Mouse (Mus musculus): ENCODE data around the gene Tbc1d14. TPM values are rescaled to one million over a fixed set of nuclear protein-coding genes. Genes with fewer than 3 reads are reported as not detected.
A peak's percentile ranks its signal among the peaks of the same experiment; 100 is the strongest.

Gene Tbc1d14
- polyA plus RNA-seq, 1 experiment from 2014 or later: 49.9 TPM

- H3K4me3 ChIP-seq (ENCODE audit: low read length): no peak overlapping the region
- H3K9me3 ChIP-seq (ENCODE audit: control insufficient read depth, low read length): no peaks in the 10 kb centered on the region
- H3K4me2 ChIP-seq (replicated peaks; ENCODE audit: low read depth, low read length): no peak overlapping the region
- H3K9ac ChIP-seq (ENCODE audit: low read depth, low read length): no peak overlapping the region
- H3K27ac ChIP-seq (ENCODE audit: low read depth, low read length): no peak overlapping the region
- peaks cover 13% of the 10 kb centered on the region for H3K4me1 ChIP-seq (ENCODE audit: control insufficient read depth, insufficient read depth, low read length)
- H3K27me3 ChIP-seq (ENCODE audit: control insufficient read depth, insufficient read depth, low read length): no peaks in the 10 kb centered on the region
- peaks cover 4% of the 10 kb centered on the region; the same call in 1 of the 2 replicates for H3K36me3 ChIP-seq (ENCODE audit: control insufficient read depth, insufficient read depth, low read length)
- 51% methylated on average over 6 of the region's 6 CpGs for WGBS
- peak; percentile 76 for ATAC-seq (ENCODE audit: low FRiP score, low TSS enrichment)
These were observed 57.5 kb downstream of the Tbc1d14 start for GRCm38 (mm10) chr5:36535438-36536176.

GRCm38 (mm10) chr5:36534455-36535030 is 58.5 kb downstream of the Tbc1d14 start:
- Histone ChIP-seq H3K36me3 (ENCODE audit: control insufficient read depth, insufficient read depth, low read length) (peaks cover 3% of the 10 kb centered on the region; the same call in 1 of the 2 replicates), H3K4me1 (ENCODE audit: control insufficient read depth, insufficient read depth, low read length) (peaks cover 16% of the 10 kb centered on the region), H3K27ac (ENCODE audit: low read depth, low read length) (no peak overlapping the region), H3K9me3 (ENCODE audit: control insufficient read depth, low read length) (no peaks in the 10 kb centered on the region), H3K4me2 (replicated peaks; ENCODE audit: low read depth, low read length) (no peak overlapping the region), H3K27me3 (ENCODE audit: control insufficient read depth, insufficient read depth, low read length) (no peaks in the 10 kb centered on the region), H3K4me3 (ENCODE audit: low read length) (no peak overlapping the region), H3K9ac (ENCODE audit: low read depth, low read length) (no peak overlapping the region)
- 80% methylated on average over 6 of the region's 6 CpGs for WGBS
- ATAC-seq (ENCODE audit: low FRiP score, low TSS enrichment): no peak

GRCm38 (mm10) chr5:36530129-36530751 is 62.8 kb downstream of the Tbc1d14 start:
- under 1% methylated on average over 28 of the region's 28 CpGs for WGBS
- peak overlapping the region; percentile 69 for H3K9ac ChIP-seq (ENCODE audit: low read depth, low read length)
- peak overlapping the region; percentile 53 for H3K27ac ChIP-seq (ENCODE audit: low read depth, low read length)
- H3K4me3 ChIP-seq (ENCODE audit: low read length): peak overlapping the region; percentile 71
- peak overlapping the region; percentile 84 for H3K4me2 ChIP-seq (replicated peaks; ENCODE audit: low read depth, low read length)
- H3K9me3 ChIP-seq (ENCODE audit: control insufficient read depth, low read length): no peaks in the 10 kb centered on the region
- peaks cover 9% of the 10 kb centered on the region; the same call in 1 of the 2 replicates for H3K36me3 ChIP-seq (ENCODE audit: control insufficient read depth, insufficient read depth, low read length)
- H3K27me3 ChIP-seq (ENCODE audit: control insufficient read depth, insufficient read depth, low read length): no peaks in the 10 kb centered on the region
- ATAC-seq (ENCODE audit: low FRiP score, low TSS enrichment): peak; percentile 95
- peaks cover 28% of the 10 kb centered on the region for H3K4me1 ChIP-seq (ENCODE audit: control insufficient read depth, insufficient read depth, low read length)

GRCm38 (mm10) chr5:36529698-36530097 is 63.4 kb downstream of the Tbc1d14 start:
- peaks cover 28% of the 10 kb centered on the region for H3K4me1 ChIP-seq (ENCODE audit: control insufficient read depth, insufficient read depth, low read length)
- WGBS: 0% methylated on average over 5 of the region's 5 CpGs
- ATAC-seq (ENCODE audit: low FRiP score, low TSS enrichment): no peak

GRCm38 (mm10) chr5:36526921-36527320 is 66.2 kb downstream of the Tbc1d14 start:
- no peak for ATAC-seq (ENCODE audit: low FRiP score, low TSS enrichment)
- H3K27ac ChIP-seq (ENCODE audit: low read depth, low read length): no peak overlapping the region
- no peak overlapping the region for H3K9ac ChIP-seq (ENCODE audit: low read depth, low read length)
- H3K4me1 ChIP-seq (ENCODE audit: control insufficient read depth, insufficient read depth, low read length): peaks cover 23% of the 10 kb centered on the region
- no peak overlapping the region for H3K4me3 ChIP-seq (ENCODE audit: low read length)
- WGBS: 77% methylated on average over 2 of the region's 2 CpGs
- H3K27me3 ChIP-seq (ENCODE audit: control insufficient read depth, insufficient read depth, low read length): no peaks in the 10 kb centered on the region
- no peak overlapping the region for H3K4me2 ChIP-seq (replicated peaks; ENCODE audit: low read depth, low read length)
- H3K36me3 ChIP-seq (ENCODE audit: control insufficient read depth, insufficient read depth, low read length): peaks cover 22% of the 10 kb centered on the region
- no peaks in the 10 kb centered on the region for H3K9me3 ChIP-seq (ENCODE audit: control insufficient read depth, low read length)

More at GRCm38 (mm10) chr5:36529698-36530097, 63.4 kb downstream of the Tbc1d14 start:
- H3K4me3 ChIP-seq (ENCODE audit: low read length): peak overlapping the region; percentile 71
- peak overlapping the region; percentile 69 for H3K9ac ChIP-seq (ENCODE audit: low read depth, low read length)
- peak overlapping the region; percentile 84 for H3K4me2 ChIP-seq (replicated peaks; ENCODE audit: low read depth, low read length)
- H3K9me3 ChIP-seq (ENCODE audit: control insufficient read depth, low read length): no peaks in the 10 kb centered on the region
- H3K27ac ChIP-seq (ENCODE audit: low read depth, low read length): peak overlapping the region; percentile 53
- peaks cover 9% of the 10 kb centered on the region; the same call in 1 of the 2 replicates for H3K36me3 ChIP-seq (ENCODE audit: control insufficient read depth, insufficient read depth, low read length)
- H3K27me3 ChIP-seq (ENCODE audit: control insufficient read depth, insufficient read depth, low read length): no peaks in the 10 kb centered on the region

- ATAC-seq (ENCODE audit: low FRiP score, low TSS enrichment): no peak
- H3K4me2 ChIP-seq (replicated peaks; ENCODE audit: low read depth, low read length): no peak overlapping the region
- H3K4me3 ChIP-seq (ENCODE audit: low read length): no peak overlapping the region
- H3K27me3 ChIP-seq (ENCODE audit: control insufficient read depth, insufficient read depth, low read length): no peaks in the 10 kb centered on the region
- peaks cover 28% of the 10 kb centered on the region for H3K36me3 ChIP-seq (ENCODE audit: control insufficient read depth, insufficient read depth, low read length)
- H3K4me1 ChIP-seq (ENCODE audit: control insufficient read depth, insufficient read depth, low read length): peaks cover 19% of the 10 kb centered on the region
- WGBS: 77% methylated on average over 5 of the region's 5 CpGs
- H3K27ac ChIP-seq (ENCODE audit: low read depth, low read length): no peak overlapping the region
- H3K9me3 ChIP-seq (ENCODE audit: control insufficient read depth, low read length): no peaks in the 10 kb centered on the region
- no peak overlapping the region for H3K9ac ChIP-seq (ENCODE audit: low read depth, low read length)
These were observed 66.8 kb downstream of the Tbc1d14 start for GRCm38 (mm10) chr5:36526274-36526673.

GRCm38 (mm10) chr5:36525216-36525615 is 67.9 kb downstream of the Tbc1d14 start:
- no peak for ATAC-seq (ENCODE audit: low FRiP score, low TSS enrichment)
- H3K27me3 ChIP-seq (ENCODE audit: control insufficient read depth, insufficient read depth, low read length): no peaks in the 10 kb centered on the region
- H3K4me3 ChIP-seq (ENCODE audit: low read length): no peak overlapping the region
- WGBS: 70% methylated on average over 2 of the region's 2 CpGs
- peaks cover 39% of the 10 kb centered on the region for H3K36me3 ChIP-seq (ENCODE audit: control insufficient read depth, insufficient read depth, low read length)
- no peak overlapping the region for H3K27ac ChIP-seq (ENCODE audit: low read depth, low read length)
- peaks cover 19% of the 10 kb centered on the region for H3K4me1 ChIP-seq (ENCODE audit: control insufficient read depth, insufficient read depth, low read length)
- H3K9ac ChIP-seq (ENCODE audit: low read depth, low read length): no peak overlapping the region
- no peak overlapping the region for H3K4me2 ChIP-seq (replicated peaks; ENCODE audit: low read depth, low read length)
- H3K9me3 ChIP-seq (ENCODE audit: control insufficient read depth, low read length): no peaks in the 10 kb centered on the region

- Histone ChIP-seq H3K9me3 (ENCODE audit: control insufficient read depth, low read length) (no peaks in the 10 kb centered on the region), H3K27me3 (ENCODE audit: control insufficient read depth, insufficient read depth, low read length) (no peaks in the 10 kb centered on the region), H3K4me1 (ENCODE audit: control insufficient read depth, insufficient read depth, low read length) (0 out of 2 replicates have a peak, but pooled peaks cover 7% of the 10 kb centered on the region), H3K9ac (ENCODE audit: low read depth, low read length) (no peak overlapping the region), H3K4me2 (replicated peaks; ENCODE audit: low read depth, low read length) (no peak overlapping the region), H3K36me3 (ENCODE audit: control insufficient read depth, insufficient read depth, low read length) (peaks cover 58% of the 10 kb centered on the region), H3K4me3 (ENCODE audit: low read length) (no peak overlapping the region), H3K27ac (ENCODE audit: low read depth, low read length) (no peak overlapping the region)
- no peak for ATAC-seq (ENCODE audit: low FRiP score, low TSS enrichment)
- WGBS: 75% methylated on average over 5 of the region's 5 CpGs
These were observed 69.8 kb downstream of the Tbc1d14 start for GRCm38 (mm10) chr5:36523219-36523703.

All from kidney, embryonic 14.5 days (tissue).